Mouse (Mus musculus) CH12.LX (cell line): ENCODE data around the gene Gm49776. TPM values are rescaled to one million over a fixed set of nuclear protein-coding genes. Genes with fewer than 3 reads are reported as not detected.
A peak's percentile ranks its signal among the peaks of the same experiment; 100 is the strongest.

Source experiments
- DNase-seq: peaks from one replicate; pipeline ENCODE4 v3.0.0-alpha.2; 2013; ENCODE audit errors: extremely low read depth
- H3K27ac ChIP-seq: 2 replicates; pipeline ENCODE4 v1.5.1; 2012; ENCODE audit warnings: low read depth, mild to moderate bottlenecking, control low read depth, moderate library complexity; ENCODE audit not compliant: insufficient read depth
- H3K27me3 ChIP-seq: replicated peaks from 2 replicates; pipeline ENCODE3; 2012; ENCODE audit warnings: inconsistent platforms
- H3K36me3 ChIP-seq, 2 experiments: replicated peaks in 1 of 2; 2 replicates each; pipeline versions ENCODE3 to v1.6.1; 2012; ENCODE audit warnings: inconsistent platforms in 1 of 2, low read length in 1 of 2, mild to moderate bottlenecking in 1 of 2, mixed read lengths in 1 of 2, moderate library complexity in 1 of 2; ENCODE audit not compliant: control insufficient read depth in 1 of 2, insufficient read depth in 1 of 2
- H3K4me1 ChIP-seq, 2 experiments: 2 replicates each; pipeline ENCODE4 v1.6.1; 2012; ENCODE audit warnings: inconsistent platforms in 1 of 2, moderate library complexity in 1 of 2; ENCODE audit not compliant: insufficient read depth in 2 of 2, control insufficient read depth in 1 of 2
- H3K4me2 ChIP-seq: 2 replicates; pipeline ENCODE4 v1.6.1; 2012; ENCODE audit warnings: low read depth, mild to moderate bottlenecking, control low read depth; ENCODE audit not compliant: poor library complexity, insufficient read depth, severe bottlenecking
- H3K4me3 ChIP-seq, 3 experiments: fragments of 150-350 bp in 1 of 3; sonication (generic) in 1 of 3; replicated peaks in 1 of 3; 2 replicates each; pipeline versions ENCODE3 to v1.5.1; 2011 to 2012; ENCODE audit warnings: low read depth in 2 of 3, low read length in 2 of 3, mild to moderate bottlenecking in 2 of 3, moderate library complexity in 2 of 3, control low read depth in 1 of 3, improper control_type of control experiment in 1 of 3, inconsistent platforms in 1 of 3, mixed read lengths in 1 of 3; ENCODE audit not compliant: poor library complexity in 1 of 3
- H3K79me2 ChIP-seq: replicated peaks from 2 replicates; pipeline ENCODE4 v1.6.1; 2012; ENCODE audit warnings: mild to moderate bottlenecking, moderate library complexity; ENCODE audit not compliant: control insufficient read depth, poor library complexity, insufficient read depth, severe bottlenecking; ENCODE audit errors: extremely low read depth
- H3K9ac ChIP-seq: 2 replicates; pipeline ENCODE4 v1.6.1; 2012; ENCODE audit warnings: low read depth, mild to moderate bottlenecking, control low read depth, moderate library complexity; ENCODE audit not compliant: insufficient read depth
- H3K9me3 ChIP-seq: replicated peaks from 2 replicates; pipeline ENCODE3; 2012; ENCODE audit warnings: low read length, inconsistent platforms, mixed read lengths
- BHLHE40 ChIP-seq: IDR thresholded peaks from 2 replicates; pipeline ENCODE4 v1.6.1; 2011; ENCODE audit warnings: mild to moderate bottlenecking, low read depth, low read length, improper control_type of control experiment
- CHD1 ChIP-seq: IDR thresholded peaks from 2 replicates; pipeline ENCODE4 v1.6.1; 2012; ENCODE audit warnings: low read depth, low read length, improper control_type of control experiment, inconsistent platforms
- CHD2 ChIP-seq: IDR thresholded peaks from 2 replicates; pipeline ENCODE4 v1.6.1; 2011; ENCODE audit warnings: low read length, improper control_type of control experiment
- CTCF ChIP-seq, 2 experiments: IDR thresholded peaks in 1 of 2; conservative IDR thresholded peaks in 1 of 2; 2 replicates each; pipeline ENCODE4 v1.5.1; 2011 to 2012; ENCODE audit warnings: low read depth in 2 of 2, low read length in 2 of 2, improper control_type of control experiment in 1 of 2, inconsistent platforms in 1 of 2, mild to moderate bottlenecking in 1 of 2, moderate library complexity in 1 of 2
- E2F4 ChIP-seq: IDR thresholded peaks from 2 replicates; pipeline ENCODE4 v1.6.1; 2011; ENCODE audit warnings: low read depth, low read length, improper control_type of control experiment; ENCODE audit not compliant: insufficient replicate concordance
- ELF1 ChIP-seq: IDR thresholded peaks from 2 replicates; pipeline ENCODE4 v1.6.1; 2014; ENCODE audit warnings: low read depth, mild to moderate bottlenecking, inconsistent platforms, low read length, improper control_type of control experiment
- EP300 ChIP-seq: IDR thresholded peaks from 2 replicates; pipeline ENCODE4 v1.6.1; 2011; ENCODE audit warnings: low read length, improper control_type of control experiment
- ETS1 ChIP-seq: conservative IDR thresholded peaks from 2 replicates; pipeline ENCODE4 v1.6.1; 2012; ENCODE audit warnings: low read depth, mild to moderate bottlenecking, inconsistent platforms, low read length, improper control_type of control experiment, moderate library complexity
- GABPA ChIP-seq: IDR thresholded peaks from 2 replicates; pipeline ENCODE4 v1.6.1; 2012; ENCODE audit warnings: low read depth, low read length, improper control_type of control experiment, inconsistent platforms; ENCODE audit not compliant: insufficient replicate concordance
- HCFC1 ChIP-seq: IDR thresholded peaks from 2 replicates; pipeline ENCODE4 v1.6.1; 2012; ENCODE audit warnings: low read depth, mild to moderate bottlenecking, inconsistent platforms, low read length, improper control_type of control experiment
- IRF4 ChIP-seq: IDR thresholded peaks from 2 replicates; pipeline ENCODE4 v1.6.1; 2014; ENCODE audit warnings: low read depth, mild to moderate bottlenecking, inconsistent platforms, low read length, improper control_type of control experiment
- JUN ChIP-seq: IDR thresholded peaks from 2 replicates; pipeline ENCODE4 v1.6.1; 2011; ENCODE audit warnings: low read depth, mild to moderate bottlenecking, low read length, improper control_type of control experiment, moderate library complexity; ENCODE audit not compliant: insufficient read depth
- JUND ChIP-seq: conservative IDR thresholded peaks from 2 replicates; pipeline ENCODE4 v1.6.1; 2011; ENCODE audit warnings: low read depth, low read length, improper control_type of control experiment
- KAT2A ChIP-seq: IDR thresholded peaks from 2 replicates; pipeline ENCODE4 v1.6.1; 2012; ENCODE audit warnings: low read length, improper control_type of control experiment, inconsistent platforms; ENCODE audit not compliant: insufficient replicate concordance
- MAFK ChIP-seq: IDR thresholded peaks from 2 replicates; pipeline ENCODE4 v1.6.1; 2011; ENCODE audit warnings: low read length, improper control_type of control experiment; ENCODE audit not compliant: insufficient replicate concordance
- MAX ChIP-seq: IDR thresholded peaks from 2 replicates; pipeline ENCODE4 v1.6.1; 2011; ENCODE audit warnings: low read length, improper control_type of control experiment
- MAZ ChIP-seq: IDR thresholded peaks from 2 replicates; pipeline ENCODE4 v1.6.1; 2012; ENCODE audit warnings: low read depth, mild to moderate bottlenecking, inconsistent platforms, low read length, improper control_type of control experiment, moderate library complexity
- MEF2A ChIP-seq: IDR thresholded peaks from 2 replicates; pipeline ENCODE4 v1.6.1; 2014; ENCODE audit warnings: low read depth, mild to moderate bottlenecking, inconsistent platforms, low read length, improper control_type of control experiment, borderline replicate concordance
- MXI1 ChIP-seq: IDR thresholded peaks from 2 replicates; pipeline ENCODE4 v1.6.1; 2011; ENCODE audit warnings: mild to moderate bottlenecking, low read depth, low read length, improper control_type of control experiment
- MYC ChIP-seq: IDR thresholded peaks from 2 replicates; pipeline ENCODE4 v1.6.1; 2011; ENCODE audit warnings: low read depth, mild to moderate bottlenecking, improper control_type of control experiment, low read length
- NELFE ChIP-seq: IDR thresholded peaks from 2 replicates; pipeline ENCODE4 v1.6.1; 2011; ENCODE audit warnings: low read depth, low read length, improper control_type of control experiment
- NRF1 ChIP-seq: IDR thresholded peaks from 2 replicates; pipeline ENCODE4 v1.6.1; 2014; ENCODE audit warnings: low read depth, mild to moderate bottlenecking, inconsistent platforms, low read length, improper control_type of control experiment, moderate library complexity
- PAX5 ChIP-seq: IDR thresholded peaks from 2 replicates; pipeline ENCODE4 v1.6.1; 2012; ENCODE audit warnings: low read length, inconsistent platforms, mixed read lengths
- POLR2A ChIP-seq: IDR thresholded peaks from 2 replicates; pipeline ENCODE4 v1.6.1; 2011; ENCODE audit warnings: low read depth, mild to moderate bottlenecking, improper control_type of control experiment, low read length
- POLR2AphosphoS2 ChIP-seq: IDR thresholded peaks from 2 replicates; pipeline ENCODE4 v1.6.1; 2011; ENCODE audit warnings: low read depth, low read length, improper control_type of control experiment
- RAD21 ChIP-seq: IDR thresholded peaks from 2 replicates; pipeline ENCODE4 v1.6.1; 2011; ENCODE audit warnings: low read depth, mild to moderate bottlenecking, low read length, improper control_type of control experiment, moderate library complexity
- SIN3A ChIP-seq: IDR thresholded peaks from 2 replicates; pipeline ENCODE4 v1.6.1; 2012; ENCODE audit warnings: low read length, improper control_type of control experiment, inconsistent platforms
- SMC3 ChIP-seq: IDR thresholded peaks from 2 replicates; pipeline ENCODE4 v1.6.1; 2011; ENCODE audit warnings: low read depth, low read length, improper control_type of control experiment
- TBP ChIP-seq: conservative IDR thresholded peaks from 2 replicates; pipeline ENCODE4 v1.6.1; 2011; ENCODE audit warnings: low read depth, low read length, improper control_type of control experiment
- TCF12 ChIP-seq: IDR thresholded peaks from 2 replicates; pipeline ENCODE4 v1.6.1; 2014; ENCODE audit warnings: low read depth, mild to moderate bottlenecking, inconsistent platforms, low read length, improper control_type of control experiment
- UBTF ChIP-seq: IDR thresholded peaks from 2 replicates; pipeline ENCODE4 v1.6.1; 2012; ENCODE audit warnings: low read depth, mild to moderate bottlenecking, inconsistent platforms, low read length, improper control_type of control experiment, moderate library complexity
- USF1 ChIP-seq: IDR thresholded peaks from 2 replicates; pipeline ENCODE4 v1.6.1; 2014; ENCODE audit warnings: low read depth, mild to moderate bottlenecking, inconsistent platforms, low read length, improper control_type of control experiment
- USF2 ChIP-seq: conservative IDR thresholded peaks from 2 replicates; pipeline ENCODE4 v1.6.1; 2011; ENCODE audit warnings: low read depth, low read length, improper control_type of control experiment
- ZC3H11A ChIP-seq: IDR thresholded peaks from 2 replicates; pipeline ENCODE4 v1.6.1; 2012; ENCODE audit warnings: low read depth, mild to moderate bottlenecking, inconsistent platforms, low read length, improper control_type of control experiment
- ZKSCAN1 ChIP-seq: IDR thresholded peaks from 2 replicates; pipeline ENCODE4 v1.6.1; 2012; ENCODE audit warnings: low read depth, inconsistent platforms, low read length, improper control_type of control experiment, borderline replicate concordance
- ZMIZ1 ChIP-seq: IDR thresholded peaks from 2 replicates; pipeline ENCODE4 v1.6.1; 2012; ENCODE audit warnings: low read depth, mild to moderate bottlenecking, inconsistent platforms, low read length, improper control_type of control experiment
- ZNF384 ChIP-seq: IDR thresholded peaks from 2 replicates; pipeline ENCODE4 v1.6.1; 2012; ENCODE audit warnings: low read depth, low read length, improper control_type of control experiment, inconsistent platforms
- dilution Hi-C: fragments of 300-500 bp; cut with MboI; formaldehyde crosslinking; loops from 2 replicates; pipeline ENCODE4 v1.14.3; 2020; ENCODE audit warnings: low sequenced_read_pairs; ENCODE audit not compliant: extremely low pct_unique_long_range_greater_than_20kb, extremely low pct_ligation_motif_present
- in situ Hi-C: fragments of 300-500 bp; cut with MboI; formaldehyde crosslinking; loops from 3 replicates; pipeline ENCODE4 v1.14.3; 2019; ENCODE audit warnings: low sequenced_read_pairs, low pct_ligation_motif_present, low pct_unique_long_range_greater_than_20kb, mixed read lengths
- polyA plus RNA-seq: library from polyadenylated mRNA; unstranded; fragments of >175 nt; gene quantifications from 2 replicates; pipeline ENCODE4 v1.2.1, GENCODE M21; 2012; ENCODE audit warnings: low read depth; ENCODE audit not compliant: insufficient read length
- total RNA-seq, 2 experiments: library from RNA; depleted of rRNA; stranded (reverse); fragments of 300-350 nt in 1 of 2; fragments of >200 nt in 1 of 2; gene quantifications; 2 replicates each; pipeline ENCODE4 v1.2.3; 2012 to 2014

The Gm49776 gene
- total and polyA plus RNA-seq, 3 experiments, result 0.25 to 25.0 TPM; not detected in 1

- dilution Hi-C loops, result no loop called here
- DNase-seq, result peak; percentile 77
- peaks cover 63% of the 10 kb centered on the region for H3K79me2 ChIP-seq
- H3K9me3 ChIP-seq, result no peaks in the 10 kb centered on the region
- H3K4me3 ChIP-seq, result peak overlapping the region; percentile 76 to 84 (median 78)
- H3K4me2 ChIP-seq, result peak overlapping the region; percentile 94
- peak overlapping the region; percentile 69 for H3K27ac ChIP-seq
- no peak for TF ChIP-seq ELF1
- no peak for TF ChIP-seq ZMIZ1
- no peak for TF ChIP-seq TCF12
- no peak for TF ChIP-seq BHLHE40
- TF ChIP-seq HCFC1, result no peak
- no peak for TF ChIP-seq NELFE
- no peak; the same call in 1 of the 2 replicates for TF ChIP-seq POLR2AphosphoS2
- TF ChIP-seq MXI1, result no peak
- no peak for TF ChIP-seq GABPA
- TF ChIP-seq USF1, result no peak
- TF ChIP-seq KAT2A, result no peak
- TF ChIP-seq SIN3A, result 0 out of 2 replicates have a peak, but pooled peaks have one; percentile 23
- no peak for TF ChIP-seq PAX5
- TF ChIP-seq UBTF, result no peak
- TF ChIP-seq MEF2A, result no peak
- TF ChIP-seq MYC, result peak; percentile 83
- TF ChIP-seq ZNF384, result no peak
- no peak for TF ChIP-seq MAFK
- TF ChIP-seq EP300, result no peak
- TF ChIP-seq NRF1, result no peak
- no peak for TF ChIP-seq CTCF (conservative IDR thresholded peaks at IDR 0.05 in 1 of 2, IDR thresholded peaks at IDR 0.05 in 1 of 2; ENCODE audit: low read depth in 2 of 2, low read length in 2 of 2)
- TF ChIP-seq MAZ, result no peak
- TF ChIP-seq RAD21, result no peak
- TF ChIP-seq TBP, result 0 out of 2 replicates have a peak, but pooled peaks have one; percentile 10
- peak; percentile 66; the same call in 1 of the 2 replicates for TF ChIP-seq MAX
- no peak for TF ChIP-seq JUND
- no peak for TF ChIP-seq ETS1
- no peak for TF ChIP-seq ZC3H11A
- TF ChIP-seq CHD2, result no peak
- no peak for TF ChIP-seq IRF4
- no peak for TF ChIP-seq E2F4
- no peak for TF ChIP-seq JUN
- no peak for TF ChIP-seq CHD1
- peak; percentile 27; the same call in 1 of the 2 replicates for TF ChIP-seq POLR2A
- peak; percentile 37; the same call in 1 of the 2 replicates for TF ChIP-seq ZKSCAN1
- TF ChIP-seq USF2, result no peak
- no peak for TF ChIP-seq SMC3
- TF ChIP-seq, all 38 proteins: peak for 6
- in situ Hi-C loops, result no loop called here
- H3K9ac ChIP-seq, result peak overlapping the region; percentile 93
- no peaks in the 10 kb centered on the region for H3K27me3 ChIP-seq
- peaks cover 16 to 51% of the 10 kb centered on the region in 2 experiments for H3K4me1 ChIP-seq
- peaks cover 63 to 77% of the 10 kb centered on the region in 2 experiments for H3K36me3 ChIP-seq
These were observed 8.7 kb downstream of the Gm49776 start for GRCm38 (mm10) chr16:18249364-18249967.
